Mouse (Mus musculus) embryonic fibroblast, embryonic 13.5 days (primary cell): Measurements from ENCODE around the gene Fgr.

ENCODE experiments used
- CTCF ChIP-seq: IDR thresholded peaks from 2 replicates; pipeline ENCODE4 v1.5.1; 2011; ENCODE audit warnings: mild to moderate bottlenecking, control low read depth, low read length, moderate library complexity, borderline replicate concordance; ENCODE audit not compliant: insufficient read depth
- POLR2A ChIP-seq: IDR thresholded peaks from 2 replicates; pipeline ENCODE4 v1.6.1; 2011; ENCODE audit warnings: low read depth, mild to moderate bottlenecking, control low read depth, low read length, moderate library complexity

DNA sequence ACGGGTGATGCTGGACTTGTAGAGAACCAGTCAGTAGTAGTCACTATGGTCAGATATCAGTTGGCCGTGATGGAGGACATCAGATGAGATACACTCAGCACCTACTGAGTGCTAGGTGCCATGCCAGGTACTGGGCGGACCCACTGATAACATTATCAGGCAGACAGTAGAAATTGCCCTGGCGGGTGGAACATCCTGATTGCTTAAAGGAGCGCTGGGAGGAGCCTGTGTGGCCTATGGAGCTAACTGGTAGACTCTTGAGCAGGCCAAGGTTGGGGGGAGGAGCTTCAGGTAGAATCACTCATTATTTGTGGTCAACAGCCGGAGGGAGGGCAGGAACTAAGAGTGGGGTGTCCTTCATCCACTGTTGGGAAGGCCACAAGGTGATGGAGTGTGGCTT, 54.3 kb downstream of the Fgr start:
- TF ChIP-seq CTCF, result no peak
- TF ChIP-seq POLR2A, result no peak
